Mouse (Mus musculus): Measurements from ENCODE around the gene Abhd16b.

The Abhd16b gene

GRCm38 (mm10) chr2:181537444-181538047, 44.5 kb downstream of the Abhd16b start:
- DNase-seq (ENCODE audit: low spot score in 2 of 2): no peak

DNA sequence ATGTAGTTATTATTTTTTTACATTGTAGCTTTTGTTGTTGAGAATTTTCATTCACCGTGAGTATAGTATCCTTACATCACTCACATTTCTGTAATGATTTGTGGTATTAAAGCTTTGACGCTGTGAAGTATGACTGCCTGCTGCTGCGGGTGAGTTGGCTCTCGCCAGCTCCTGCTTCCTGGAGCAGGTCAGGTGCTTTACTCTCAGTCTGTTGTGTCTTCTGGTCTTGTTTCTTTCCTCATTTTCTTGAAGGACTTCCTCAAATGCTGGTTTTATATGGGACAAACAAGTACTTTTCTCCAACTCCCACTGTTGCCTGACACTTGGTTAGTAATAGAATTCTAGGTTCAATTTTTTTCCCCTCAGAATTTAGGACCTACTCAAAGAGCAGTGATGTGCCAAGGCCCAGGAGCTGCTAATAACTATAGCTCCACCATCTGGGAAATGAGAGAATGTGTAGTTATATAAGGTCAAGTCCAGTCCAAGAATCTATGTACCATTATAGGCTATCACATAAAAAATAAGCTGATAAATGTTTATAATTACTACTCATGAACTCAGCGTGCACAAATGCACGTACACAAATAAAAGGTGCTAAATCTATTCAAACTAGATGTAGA, 48.9 kb downstream of the Abhd16b start:
- no peak for DNase-seq (ENCODE audit: low spot score in 2 of 2)

Measured in natural killer cell, adult 2 months (primary cell).